Mouse (Mus musculus): ENCODE data around the gene Plcl2. TPM values are rescaled to one million over a fixed set of nuclear protein-coding genes. Genes with fewer than 3 reads are reported as not detected.

Plcl2 gene
- total RNA-seq, 1 experiment, result 2.7 TPM

- Histone ChIP-seq H3K4me3 (ENCODE audit: insufficient read depth in 1 of 2, low read depth in 1 of 2, low read length in 2 of 2, poor library complexity in 1 of 2, severe bottlenecking in 1 of 2) (no peak overlapping the region), H3K9me3 (ENCODE audit: control insufficient read depth, insufficient read depth, low read depth, low read length) (no peaks in the 10 kb centered on the region), H3K36me3 (ENCODE audit: control insufficient read depth, insufficient read depth, low read length, poor library complexity, severe bottlenecking) (no peaks in the 10 kb centered on the region), H3K9ac (ENCODE audit: insufficient read depth, low read depth, low read length, poor library complexity, severe bottlenecking) (no peak overlapping the region), H3K27ac (ENCODE audit: insufficient read depth, low read depth, low read length, poor library complexity, severe bottlenecking) (no peak overlapping the region), H3K4me1 (ENCODE audit: control insufficient read depth in 2 of 2, insufficient read depth in 2 of 2, low read length in 2 of 2, poor library complexity in 1 of 2) (no peaks in the 10 kb centered on the region)
- DNase-seq (ENCODE audit: low read depth, low spot score), result no peak
- no peak for TF ChIP-seq CHD2 (IDR thresholded peaks at IDR 0.05; ENCODE audit: low read depth, low read length)
- TF ChIP-seq ZC3H11A (IDR thresholded peaks at IDR 0.05; ENCODE audit: borderline replicate concordance, low read depth, low read length), result no peak
- no peak for TF ChIP-seq ZNF384 (IDR thresholded peaks at IDR 0.05; ENCODE audit: low read depth, low read length)
- TF ChIP-seq MAFK (IDR thresholded peaks at IDR 0.05; ENCODE audit: insufficient read depth, low read depth, low read length), result no peak
- TF ChIP-seq HCFC1 (IDR thresholded peaks at IDR 0.05; ENCODE audit: borderline replicate concordance, insufficient read depth, low read length), result no peak
- in situ Hi-C loops (cut with MboI; ENCODE audit: low sequenced_read_pairs in 2 of 2, unreplicated experiment in 2 of 2), result no loop called here
Measured at GRCm38 (mm10) chr17:50503075-50503474, 6.1 kb upstream of the Plcl2 start.

- in situ Hi-C loops (cut with MboI; ENCODE audit: low sequenced_read_pairs in 2 of 2, unreplicated experiment in 2 of 2), result no loop called here
- Histone ChIP-seq H3K4me1 (ENCODE audit: control insufficient read depth in 2 of 2, insufficient read depth in 2 of 2, low read length in 2 of 2, poor library complexity in 1 of 2) (no peaks in the 10 kb centered on the region), H3K27ac (ENCODE audit: insufficient read depth, low read depth, low read length, poor library complexity, severe bottlenecking) (no peak overlapping the region), H3K9me3 (ENCODE audit: control insufficient read depth, insufficient read depth, low read depth, low read length) (no peaks in the 10 kb centered on the region), H3K36me3 (ENCODE audit: control insufficient read depth, insufficient read depth, low read length, poor library complexity, severe bottlenecking) (no peaks in the 10 kb centered on the region), H3K9ac (ENCODE audit: insufficient read depth, low read depth, low read length, poor library complexity, severe bottlenecking) (no peak overlapping the region), H3K4me3 (ENCODE audit: insufficient read depth in 1 of 2, low read depth in 1 of 2, low read length in 2 of 2, poor library complexity in 1 of 2, severe bottlenecking in 1 of 2) (no peak overlapping the region)
- no peak for DNase-seq (ENCODE audit: low read depth, low spot score)
- no peak for TF ChIP-seq CHD2 (IDR thresholded peaks at IDR 0.05; ENCODE audit: low read depth, low read length)
- no peak for TF ChIP-seq ZNF384 (IDR thresholded peaks at IDR 0.05; ENCODE audit: low read depth, low read length)
Measured at GRCm38 (mm10) chr17:50504070-50504846, 4.9 kb upstream of the Plcl2 start.

- no peak for DNase-seq (ENCODE audit: low read depth, low spot score)
- Histone ChIP-seq H3K9me3 (ENCODE audit: control insufficient read depth, insufficient read depth, low read depth, low read length) (no peaks in the 10 kb centered on the region), H3K4me3 (ENCODE audit: insufficient read depth in 1 of 2, low read depth in 1 of 2, low read length in 2 of 2, poor library complexity in 1 of 2, severe bottlenecking in 1 of 2) (no peak overlapping the region), H3K4me1 (ENCODE audit: control insufficient read depth in 2 of 2, insufficient read depth in 2 of 2, low read length in 2 of 2, poor library complexity in 1 of 2) (no peaks in the 10 kb centered on the region), H3K27ac (ENCODE audit: insufficient read depth, low read depth, low read length, poor library complexity, severe bottlenecking) (no peak overlapping the region), H3K36me3 (ENCODE audit: control insufficient read depth, insufficient read depth, low read length, poor library complexity, severe bottlenecking) (no peaks in the 10 kb centered on the region), H3K9ac (ENCODE audit: insufficient read depth, low read depth, low read length, poor library complexity, severe bottlenecking) (no peak overlapping the region)
- TF ChIP-seq CHD2 (IDR thresholded peaks at IDR 0.05; ENCODE audit: low read depth, low read length) (no peak), MAFK (IDR thresholded peaks at IDR 0.05; ENCODE audit: insufficient read depth, low read depth, low read length) (no peak), HCFC1 (IDR thresholded peaks at IDR 0.05; ENCODE audit: borderline replicate concordance, insufficient read depth, low read length) (no peak)
- in situ Hi-C loops (cut with MboI; ENCODE audit: low sequenced_read_pairs in 2 of 2, unreplicated experiment in 2 of 2), result no loop called here
Measured at GRCm38 (mm10) chr17:50505910-50506634, 3.1 kb upstream of the Plcl2 start.

GRCm38 (mm10) chr17:50506861-50507321 is 2.3 kb upstream of the Plcl2 start:
- TF ChIP-seq ZC3H11A (IDR thresholded peaks at IDR 0.05; ENCODE audit: borderline replicate concordance, low read depth, low read length) (no peak), CHD2 (IDR thresholded peaks at IDR 0.05; ENCODE audit: low read depth, low read length) (no peak), ZNF384 (IDR thresholded peaks at IDR 0.05; ENCODE audit: low read depth, low read length) (no peak), HCFC1 (IDR thresholded peaks at IDR 0.05; ENCODE audit: borderline replicate concordance, insufficient read depth, low read length) (no peak), MAFK (IDR thresholded peaks at IDR 0.05; ENCODE audit: insufficient read depth, low read depth, low read length) (no peak)
- no peak overlapping the region for H3K9ac ChIP-seq (ENCODE audit: insufficient read depth, low read depth, low read length, poor library complexity, severe bottlenecking)
- no peaks in the 10 kb centered on the region for H3K4me1 ChIP-seq (ENCODE audit: control insufficient read depth in 2 of 2, insufficient read depth in 2 of 2, low read length in 2 of 2, poor library complexity in 1 of 2)
- H3K27ac ChIP-seq (ENCODE audit: insufficient read depth, low read depth, low read length, poor library complexity, severe bottlenecking), result no peak overlapping the region
- in situ Hi-C loops (cut with MboI; ENCODE audit: low sequenced_read_pairs in 2 of 2, unreplicated experiment in 2 of 2), result no loop called here
- no peak for DNase-seq (ENCODE audit: low read depth, low spot score)
- no peaks in the 10 kb centered on the region for H3K36me3 ChIP-seq (ENCODE audit: control insufficient read depth, insufficient read depth, low read length, poor library complexity, severe bottlenecking)
- no peaks in the 10 kb centered on the region for H3K9me3 ChIP-seq (ENCODE audit: control insufficient read depth, insufficient read depth, low read depth, low read length)
- H3K4me3 ChIP-seq (ENCODE audit: insufficient read depth in 1 of 2, low read depth in 1 of 2, low read length in 2 of 2, poor library complexity in 1 of 2, severe bottlenecking in 1 of 2), result no peak overlapping the region

Data from ES-E14 (cell line).